Mouse (Mus musculus) B cell, adult (primary cell): ENCODE results near the gene Strc. TPM values are rescaled to one million over a fixed set of nuclear protein-coding genes. Genes with fewer than 3 reads are reported as not detected.

Experiments
- total RNA-seq: library from RNA; stranded (reverse); gene quantifications from 4 replicates; pipeline ENCODE4 v1.2.4, GENCODE M21; 2023; ENCODE audit not compliant: inconsistent age

Gene Strc
- 0.09 TPM in 1 of 4 replicates, not detected in the others for total RNA-seq

DNA sequence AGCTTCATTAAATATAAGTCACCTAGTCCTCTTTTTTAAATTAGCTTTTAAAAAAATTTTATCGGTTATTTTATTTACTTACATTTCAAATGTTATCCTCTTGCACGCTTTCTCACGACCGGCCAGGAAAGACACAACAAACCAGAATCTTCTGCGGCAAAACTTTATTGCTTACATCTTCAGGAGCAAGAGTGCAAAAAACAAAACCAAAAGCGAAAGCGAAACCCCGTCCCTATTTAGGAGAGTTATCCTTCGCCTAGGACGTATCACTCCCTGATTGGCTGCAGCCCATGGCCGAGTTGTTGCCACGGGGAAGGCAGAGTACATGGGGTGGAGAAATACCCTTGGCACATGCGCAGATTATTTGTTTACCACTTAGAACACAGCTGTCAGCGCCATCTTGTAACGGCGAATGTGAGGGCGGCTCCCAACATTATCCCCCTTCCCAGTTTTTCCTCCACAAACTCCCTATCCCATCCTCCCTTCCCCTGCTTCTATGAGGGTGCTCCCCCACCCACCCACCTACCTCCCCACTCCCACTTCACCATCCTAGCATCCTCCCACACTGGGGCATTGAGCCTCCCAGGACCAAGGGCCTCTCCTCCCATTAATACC lies at the start of gene Strc:
Gene Strc (minus strand): TSS at position 208 of the 615 bp plus-strand sequence.

DNA sequence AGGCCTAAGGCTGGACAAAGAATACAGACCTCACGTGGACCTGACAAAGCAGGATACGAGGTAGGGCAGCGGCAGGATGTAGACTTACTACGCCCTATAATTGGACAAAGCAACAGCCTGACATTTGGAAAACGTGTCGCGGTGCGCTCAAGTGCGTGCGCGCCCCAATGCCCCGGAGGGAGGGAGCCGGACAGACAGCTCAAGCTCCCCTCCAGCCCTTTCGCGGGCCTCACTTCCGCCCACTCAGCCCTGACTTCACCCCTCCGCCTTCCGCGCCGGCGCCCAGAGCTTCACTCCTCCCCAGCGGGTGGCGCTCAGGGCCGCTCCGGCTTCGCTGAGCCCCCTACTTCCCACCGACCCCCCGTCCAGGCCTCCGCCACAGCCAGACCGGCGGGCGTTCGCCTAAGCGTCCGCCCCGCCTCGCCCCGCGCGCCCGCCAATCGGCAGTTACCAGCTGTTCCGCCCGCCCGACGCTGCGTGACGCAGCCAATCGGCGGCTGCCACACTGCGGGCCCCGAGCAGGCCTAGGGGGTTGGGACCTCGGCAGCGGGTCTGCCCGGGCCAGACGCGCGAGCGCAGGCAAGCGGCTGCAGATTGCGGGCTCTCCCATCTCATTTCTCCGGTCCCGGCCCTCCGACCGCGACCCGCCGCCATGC lies 26.5 kb upstream of the Strc start, which contains the start of the genes Pdia3 and Catsper2:
Gene Pdia3 (plus strand): TSS at position 389 of the 656 bp plus-strand sequence.
Gene Catsper2 (minus strand): TSS at position 406 of the 656 bp plus-strand sequence.

DNA sequence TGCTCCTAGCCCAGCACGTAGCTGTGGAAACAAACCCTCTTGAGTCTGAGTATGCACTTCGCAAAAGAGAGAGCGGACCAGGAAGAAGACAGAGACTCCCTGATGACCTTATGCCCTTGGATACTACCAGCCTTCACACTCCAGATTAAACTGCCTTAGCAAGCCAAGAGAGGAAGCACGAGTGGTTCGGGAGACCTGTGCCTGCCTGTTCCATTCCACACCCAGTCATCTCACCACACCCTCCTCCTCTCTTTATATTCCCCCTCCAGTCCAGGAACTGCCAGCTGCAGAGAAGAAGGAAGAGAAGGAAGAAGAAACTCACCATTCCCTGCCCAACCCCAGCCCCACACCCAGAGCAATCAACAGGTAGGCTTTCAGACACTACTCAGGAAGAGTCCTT lies 29.5 kb downstream of the Strc start, which contains the start of gene Ckmt1:
Gene Ckmt1 (plus strand): TSS at position 221 of the 400 bp plus-strand sequence.

DNA sequence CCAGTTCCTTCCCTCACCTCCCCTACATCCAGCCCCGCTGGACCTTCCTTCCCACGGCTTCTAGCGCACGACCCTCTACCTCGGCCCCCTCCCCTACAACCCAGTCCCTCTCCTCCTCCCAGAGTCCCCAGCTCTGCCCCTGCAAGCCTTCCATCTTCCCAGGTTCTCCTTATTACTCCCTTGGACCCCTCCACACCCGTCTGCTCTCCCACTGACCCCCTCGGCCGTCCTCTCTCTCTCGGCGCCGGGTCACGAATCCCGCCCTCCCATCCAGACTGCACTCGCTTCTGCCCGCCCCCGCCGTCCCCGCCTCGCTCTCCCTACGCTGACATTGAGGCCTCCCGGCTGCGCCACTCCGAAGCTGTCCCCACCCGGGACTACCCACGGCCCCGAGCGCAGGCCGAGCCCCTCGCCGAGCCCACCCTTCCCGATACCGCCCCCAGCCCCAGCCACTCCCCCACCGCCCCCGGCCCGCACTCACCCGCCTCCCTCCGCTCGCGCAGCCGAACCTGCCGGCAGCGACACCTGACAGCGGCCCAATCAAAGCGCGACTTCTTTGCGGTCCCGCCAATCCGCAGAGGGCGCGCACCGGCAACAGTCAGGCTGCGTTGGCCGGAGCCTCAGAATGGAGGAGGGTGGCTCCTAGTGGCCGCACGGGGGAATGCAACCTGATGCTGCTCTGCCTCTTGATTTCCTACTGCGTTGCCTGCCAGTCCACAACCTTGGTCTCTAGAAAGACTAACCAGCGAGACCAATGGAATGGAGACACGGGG lies 32.0 kb downstream of the Strc start, which contains the start of gene Ppip5k1:
Gene Ppip5k1 (minus strand): TSS at position 577 of the 773 bp plus-strand sequence.

Other genes starting within 250 kb of the Strc start
- 15.4 to 19.7 TPM (median 18.6 TPM) in 4 replicates for gene Adal, start 246.7 kb downstream of the Strc start, total RNA-seq
- 7.1 to 10.5 TPM (median 10.0 TPM) in 4 replicates for gene Lcmt2, start 246.5 kb downstream of the Strc start, total RNA-seq
- 74.0 to 78.8 TPM (median 78.3 TPM) in 4 replicates for gene Tubgcp4, start 216.5 kb downstream of the Strc start, total RNA-seq
- gene Zscan29, start 216.0 kb downstream of the Strc start, total RNA-seq, result 29.3 to 33.8 TPM (median 31.1 TPM) in 4 replicates
- gene Trp53bp1, start 115.8 kb downstream of the Strc start, total RNA-seq, result 80.7 to 99.9 TPM (median 95.7 TPM) in 4 replicates
- gene Map1a, start 97.6 kb downstream of the Strc start, total RNA-seq, result 0.06 to 0.61 TPM (median 0.11 TPM) in 4 replicates
- gene Ppip5k1, start 31.8 kb downstream of the Strc start, total RNA-seq, result 25.8 to 32.5 TPM (median 27.5 TPM) in 4 replicates
- gene Ckmt1, start 29.5 kb downstream of the Strc start, total RNA-seq, result not detected in 4 replicates
- gene Pdia3, start 26.6 kb upstream of the Strc start, total RNA-seq, result 149 to 163 TPM (median 152 TPM) in 4 replicates
- gene Catsper2, start 26.6 kb upstream of the Strc start, total RNA-seq, result 2.7 to 2.9 TPM (median 2.7 TPM) in 4 replicates
- 81.8 to 98.2 TPM (median 88.5 TPM) in 4 replicates for gene Ell3, start 57.1 kb upstream of the Strc start, total RNA-seq
- 263 to 333 TPM (median 283 TPM) in 4 replicates for gene Serf2, start 62.0 kb upstream of the Strc start, total RNA-seq
- gene Hypk, start 66.1 kb upstream of the Strc start, total RNA-seq, result 33.7 to 42.6 TPM (median 34.8 TPM) in 4 replicates
- 0.58 to 1.4 TPM (median 0.70 TPM) in 4 replicates for gene Serinc4, start 69.6 kb upstream of the Strc start, total RNA-seq
- 44.1 to 51.4 TPM (median 47.3 TPM) in 4 replicates for gene Mfap1b, start 86.9 kb upstream of the Strc start, total RNA-seq
- 44.7 to 51.3 TPM (median 49.1 TPM) in 4 replicates for gene Mfap1a, start 119.5 kb upstream of the Strc start, total RNA-seq
- gene Wdr76, start 119.6 kb upstream of the Strc start, total RNA-seq, result 12.9 to 18.0 TPM (median 16.6 TPM) in 4 replicates